Mouse (Mus musculus) fibroblast of lung, adult 2 months (primary cell): ENCODE data around the gene Rif1.

Experiments
- DNase-seq: peaks from one replicate; pipeline ENCODE4 v3.0.0-alpha.2; 2011; ENCODE audit warnings: low read depth

Gene Rif1

DNA sequence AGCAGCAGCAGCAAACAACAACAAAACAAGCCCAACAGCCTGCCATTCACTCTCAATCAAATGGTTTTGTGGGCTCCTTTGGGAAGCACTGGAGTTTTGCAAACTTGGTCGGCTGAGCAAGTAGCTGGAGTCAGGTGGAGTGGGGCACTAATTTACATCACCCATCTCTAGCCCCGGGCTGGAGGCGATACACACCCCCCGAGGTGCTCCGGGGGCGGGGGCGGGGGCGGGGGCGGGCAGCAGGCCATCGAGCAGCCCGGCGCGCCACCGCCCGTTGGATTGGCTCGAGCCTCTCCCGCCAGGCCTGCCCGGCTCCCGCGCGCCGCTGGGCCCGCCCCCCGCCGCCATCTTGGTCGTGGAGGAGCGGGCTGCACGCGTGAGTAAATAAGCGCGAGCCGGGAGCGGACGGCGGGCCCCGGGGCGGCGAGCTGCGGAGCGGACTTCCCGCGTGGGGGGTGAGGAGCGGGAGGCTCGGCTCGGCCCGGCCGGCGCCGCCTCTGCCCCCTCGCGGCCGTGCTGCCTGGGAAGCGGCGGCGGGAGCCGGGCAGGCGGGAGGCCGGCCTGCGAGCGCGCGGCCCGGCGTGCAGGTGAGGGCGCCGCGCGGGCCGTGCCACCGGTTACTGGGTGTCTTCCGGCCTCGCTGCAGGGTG is at the start of gene Rif1:
Gene Rif1, plus strand, starts transcription at position 342 of the 650 bp plus-strand sequence.
- DNase-seq, result peak; percentile 19

DNA sequence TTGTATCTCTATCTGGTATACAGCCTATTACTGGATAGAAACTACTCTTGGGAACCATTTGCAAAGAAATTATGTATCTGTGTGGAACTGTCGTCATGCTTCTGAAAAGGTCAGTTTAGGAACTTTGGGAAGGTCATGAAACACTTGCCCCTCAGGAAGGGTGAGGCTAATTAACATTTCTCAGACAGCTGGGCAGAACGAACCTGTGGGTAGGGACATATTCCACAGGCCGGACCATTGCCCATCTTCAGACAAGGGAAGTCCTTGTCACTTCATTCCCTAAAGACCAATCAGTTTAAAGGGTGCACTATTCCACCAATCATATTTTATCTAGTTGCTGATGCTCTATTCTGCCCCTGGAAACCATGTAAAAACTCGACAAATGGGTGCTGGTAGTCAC is 45.6 kb upstream of the Rif1 start:
- no peak for DNase-seq

GRCm38 (mm10) chr2:52029426-52029825 is 43.2 kb upstream of the Rif1 start:
- no peak for DNase-seq

DNA sequence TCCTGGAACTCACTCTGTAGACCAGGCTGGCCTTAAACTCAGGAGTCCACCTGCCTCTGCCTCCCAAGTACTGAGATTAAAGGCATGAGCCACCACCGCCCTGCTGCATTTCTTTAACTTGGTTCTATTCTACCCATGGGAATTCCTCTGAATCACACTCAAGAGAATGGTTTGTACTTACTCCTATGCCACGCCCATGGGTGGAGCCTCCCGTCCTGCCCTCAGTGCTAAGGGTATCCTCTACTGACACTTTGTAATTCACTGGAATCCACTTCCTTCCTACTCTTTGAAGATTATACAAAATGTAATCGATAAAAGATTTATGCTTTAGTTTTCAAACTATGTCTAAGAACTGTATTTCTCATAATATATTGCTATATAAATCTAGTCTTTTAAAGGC is 41.1 kb upstream of the Rif1 start:
- no peak for DNase-seq

DNA sequence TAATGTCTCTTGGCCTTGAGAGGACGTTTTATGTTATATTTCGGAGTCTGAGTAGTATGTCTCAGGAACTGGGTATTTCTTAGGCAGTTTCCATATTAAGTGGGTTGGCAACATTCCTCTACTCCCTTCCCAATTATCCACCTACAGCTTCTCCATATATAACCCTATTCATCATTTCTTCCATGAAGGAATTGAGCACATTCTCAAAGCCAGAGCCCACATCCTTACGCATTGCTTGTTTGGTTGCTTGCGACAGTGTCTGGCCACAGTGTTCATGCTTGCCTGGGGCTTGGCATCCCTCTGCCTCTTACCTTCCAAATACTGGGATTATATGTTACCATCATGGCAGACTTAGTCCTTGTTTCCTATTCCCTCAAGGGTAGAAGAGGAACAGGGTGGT is 38.0 kb upstream of the Rif1 start:
- DNase-seq, result no peak

- DNase-seq, result no peak
These were observed 37.5 kb upstream of the Rif1 start for GRCm38 (mm10) chr2:52035144-52035543.

DNA sequence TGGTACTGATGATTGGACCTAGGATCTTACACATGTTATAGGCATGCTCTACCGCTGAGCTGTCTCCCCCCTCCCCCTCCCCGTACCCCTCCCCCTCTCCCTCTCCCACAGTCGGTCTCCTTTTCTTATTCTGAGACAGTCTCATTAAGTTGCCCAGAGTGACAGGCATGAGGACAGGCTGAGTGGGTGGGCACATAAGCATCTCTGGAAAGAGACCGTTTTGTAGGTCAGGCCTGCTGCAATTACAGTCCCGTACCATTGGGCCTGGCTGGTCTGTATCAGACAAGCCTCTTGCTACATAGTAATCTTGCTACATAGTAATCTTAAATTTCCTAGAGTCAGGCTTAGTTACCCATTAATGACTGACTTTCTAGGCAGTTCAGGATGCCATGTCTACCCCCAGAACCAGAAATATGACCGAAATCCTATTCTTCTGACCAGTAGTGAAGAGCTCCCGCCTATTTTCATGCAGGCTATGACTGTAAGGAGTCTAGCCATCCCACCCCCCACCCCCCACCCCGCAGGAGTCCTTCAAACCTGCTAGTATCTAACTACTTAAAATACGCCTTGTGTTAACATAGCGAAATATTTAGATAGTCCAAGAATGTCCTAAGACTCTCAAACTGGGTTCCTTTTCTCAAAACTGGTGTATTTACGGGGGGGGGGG is 35.6 kb upstream of the Rif1 start:
- DNase-seq, result no peak

GRCm38 (mm10) chr2:52037882-52038281 is 34.8 kb upstream of the Rif1 start, which contains the start of gene Tnfaip6:
Gene Tnfaip6 (plus strand): TSS chr2:52038009.
- DNase-seq, result peak; percentile 79

DNA sequence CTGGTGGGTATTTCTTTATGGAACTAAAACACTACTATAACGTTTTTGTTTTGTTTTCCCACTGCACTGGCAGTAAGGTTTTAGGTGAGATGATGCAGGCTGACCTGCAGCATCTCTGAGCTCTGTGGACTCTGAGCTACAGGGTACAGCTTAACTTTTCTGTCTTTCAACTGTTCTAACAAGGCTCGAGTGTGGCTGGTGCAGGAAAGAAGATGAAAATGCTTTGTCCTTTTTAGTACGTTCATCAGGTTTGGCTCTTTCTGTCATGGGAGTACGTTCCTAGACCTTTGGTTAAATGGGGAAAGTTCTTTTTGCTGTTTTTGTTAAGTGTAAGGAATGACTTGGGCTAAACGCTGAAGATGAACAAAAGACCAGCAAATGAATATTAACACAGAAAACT is 34.1 kb upstream of the Rif1 start:
- DNase-seq, result no peak

GRCm38 (mm10) chr2:52039083-52039801 is 33.4 kb upstream of the Rif1 start:
- DNase-seq, result no peak

DNA sequence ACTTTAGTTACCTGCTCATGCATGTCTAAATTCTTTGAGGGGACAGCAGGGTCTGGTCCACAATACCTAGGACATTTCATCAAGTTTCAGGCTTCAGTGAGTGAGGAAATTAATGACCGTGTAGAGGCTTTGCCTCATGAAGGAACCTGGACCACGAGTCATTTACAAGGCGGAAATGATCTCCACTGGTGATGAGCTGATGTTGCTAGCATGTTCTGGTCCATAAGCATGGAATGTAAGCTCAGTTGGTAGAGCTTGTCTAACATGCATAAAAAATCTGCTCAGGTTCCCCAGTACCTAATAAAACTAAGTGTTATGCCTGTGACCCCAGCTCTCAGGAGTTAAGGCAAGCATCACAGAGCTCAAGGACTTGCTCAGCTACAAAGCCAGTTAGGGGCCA is 30.5 kb upstream of the Rif1 start:
- no peak for DNase-seq

DNA sequence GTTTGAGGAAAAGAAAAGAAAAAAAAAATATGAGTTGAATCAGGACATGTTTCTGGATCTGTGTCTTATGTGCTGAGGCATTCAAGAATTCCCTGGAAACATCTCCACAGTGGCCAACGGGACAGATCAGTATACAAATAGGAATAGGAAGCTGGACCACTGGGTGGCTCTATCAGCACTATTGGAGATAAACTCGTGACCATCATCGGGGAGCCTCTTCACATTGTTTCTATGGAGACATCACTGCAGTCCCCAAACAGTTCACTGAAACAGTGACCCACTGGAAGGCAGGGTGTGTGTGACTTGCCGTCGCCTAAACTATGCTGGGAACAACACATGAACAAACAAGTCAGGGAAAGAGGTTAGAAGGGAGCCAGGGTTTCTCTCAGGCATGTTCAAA is 29.9 kb upstream of the Rif1 start:
- no peak for DNase-seq

GRCm38 (mm10) chr2:52043485-52043884 is 29.1 kb upstream of the Rif1 start:
- no peak for DNase-seq

- no peak for DNase-seq
These were observed 26.6 kb upstream of the Rif1 start for GRCm38 (mm10) chr2:52046032-52046431.

- DNase-seq, result no peak
These were observed 21.8 kb upstream of the Rif1 start for GRCm38 (mm10) chr2:52050823-52051222.

GRCm38 (mm10) chr2:52052335-52052734 is 20.3 kb upstream of the Rif1 start:
- DNase-seq, result no peak

GRCm38 (mm10) chr2:52053502-52053901 is 19.1 kb upstream of the Rif1 start:
- DNase-seq, result no peak

GRCm38 (mm10) chr2:52055616-52056015 is 17.0 kb upstream of the Rif1 start:
- DNase-seq, result no peak

GRCm38 (mm10) chr2:52057099-52057498 is 15.5 kb upstream of the Rif1 start:
- DNase-seq, result no peak

DNA sequence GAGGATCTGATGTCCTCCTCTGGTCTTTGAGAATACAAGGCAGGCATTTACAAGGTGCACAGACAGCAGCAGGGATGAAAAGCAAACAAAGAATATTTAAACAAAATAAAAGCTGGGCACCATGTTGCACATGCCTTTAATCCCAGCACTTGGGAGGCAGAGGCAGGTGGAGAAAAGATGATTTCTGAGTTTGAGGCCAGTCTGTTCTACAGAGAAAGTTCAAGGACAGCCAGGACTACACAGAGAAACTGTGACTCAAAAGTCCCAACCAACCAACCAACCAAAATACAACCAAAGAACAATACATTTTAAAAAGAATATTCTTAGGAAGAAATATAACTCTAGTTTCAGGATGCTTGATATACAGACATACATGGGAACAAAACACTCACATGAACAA is 15.0 kb upstream of the Rif1 start:
- DNase-seq, result no peak

DNA sequence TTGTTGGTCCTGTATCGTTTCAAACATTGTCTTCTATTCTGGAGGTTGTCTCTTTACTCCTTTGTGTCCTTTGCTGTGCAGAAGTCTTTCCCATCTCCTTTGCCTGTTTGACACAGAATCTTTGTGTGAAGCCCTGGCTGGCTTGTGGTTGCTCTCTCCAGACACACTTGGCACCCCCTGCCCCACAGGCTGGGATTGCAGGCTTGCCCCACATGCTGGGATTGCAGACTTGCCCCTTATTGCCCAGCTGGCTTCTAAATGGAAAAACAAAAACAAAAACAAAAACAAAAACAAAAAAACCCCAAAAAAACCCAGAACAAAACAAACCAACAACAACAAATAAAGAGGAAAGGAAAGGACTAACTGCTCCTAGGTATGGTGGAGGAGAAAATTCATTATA is 4.0 kb upstream of the Rif1 start:
- DNase-seq, result no peak

DNA sequence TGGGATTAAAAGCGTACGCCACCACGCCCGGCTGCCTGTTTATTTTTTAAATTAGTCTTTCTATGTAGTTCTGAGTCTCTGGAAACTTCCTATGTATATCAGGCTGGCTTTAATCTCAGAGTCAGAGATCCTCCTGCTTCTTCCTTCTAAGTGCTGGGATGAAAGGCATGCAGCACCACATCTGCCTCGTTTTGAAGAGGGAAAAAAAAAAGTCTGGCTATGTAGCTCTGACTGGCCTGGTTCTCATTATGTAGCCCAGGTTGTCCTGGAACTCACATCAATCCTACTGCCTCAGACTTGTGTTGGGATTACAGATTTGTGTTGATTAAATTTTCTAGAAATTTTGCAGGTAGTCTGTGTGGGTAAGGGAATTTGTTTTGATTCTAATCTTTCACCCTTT is 1.8 kb upstream of the Rif1 start:
- DNase-seq, result no peak

DNA sequence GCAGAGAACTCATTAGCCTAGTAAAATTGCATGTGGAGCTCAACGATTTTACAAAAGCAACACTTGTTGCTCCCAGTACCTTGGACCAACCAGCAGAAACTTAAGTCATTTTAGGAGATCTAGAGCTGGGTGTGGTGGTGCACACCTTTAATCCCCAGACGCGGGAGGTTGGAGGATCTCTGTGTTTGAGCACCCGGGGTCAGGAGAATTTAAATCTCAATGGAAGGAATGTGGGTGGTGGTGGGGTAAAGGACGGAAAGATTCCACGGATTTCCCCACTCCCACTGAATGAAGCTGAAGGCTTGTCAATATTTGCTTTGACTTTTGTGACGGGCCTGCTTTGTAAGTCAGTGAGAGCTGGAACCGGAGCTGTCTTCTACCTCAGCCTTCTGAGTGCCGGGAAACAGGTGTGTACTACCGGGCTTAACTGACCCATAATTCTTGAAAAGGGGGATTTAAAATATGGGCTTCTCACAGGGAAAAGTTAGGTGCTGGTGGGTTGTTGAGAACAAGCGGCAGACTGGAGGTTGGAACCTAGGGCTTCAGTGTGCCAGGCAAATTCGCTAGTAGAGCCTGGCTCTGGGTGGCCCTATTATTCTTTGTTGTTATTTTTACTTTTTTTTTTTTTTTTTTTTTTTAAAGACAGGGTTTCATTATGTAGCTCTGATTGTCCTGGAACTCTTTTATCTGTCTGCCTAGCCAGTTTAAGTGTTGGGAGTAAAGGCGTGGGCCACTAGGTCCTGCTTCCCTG is 1.2 kb upstream of the Rif1 start:
- no peak for DNase-seq
